Mouse (Mus musculus) intestine, embryonic 15.5 days (tissue): ENCODE results near the gene Col26a1. TPM values are rescaled to one million over a fixed set of nuclear protein-coding genes. Genes with fewer than 3 reads are reported as not detected.
"Not testable (repeated sequence)": the region's sequence is repeated elsewhere in the genome, so short reads cannot be mapped to it uniquely, and the experiment has no call there.

Experiments
- ATAC-seq: fragments of 200-750 bp; cut with Nextera tagmentation; 2 replicates; pipeline ENCODE4 v1.8.0; 2017; ENCODE audit warnings: moderate TSS enrichment, moderate library complexity
- H3K27ac ChIP-seq: fragments of 300-500 bp; sonication (generic); 2 replicates; pipeline ENCODE4 v1.5.1; 2015; ENCODE audit warnings: mild to moderate bottlenecking, inconsistent platforms
- H3K27me3 ChIP-seq: fragments of 300-500 bp; sonication (generic); replicated peaks from 2 replicates; pipeline ENCODE4 v1.6.1; 2015; ENCODE audit warnings: inconsistent platforms
- H3K36me3 ChIP-seq: fragments of 300-500 bp; sonication (generic); 2 replicates; pipeline ENCODE4 v1.6.1; 2015; ENCODE audit warnings: inconsistent platforms
- H3K4me1 ChIP-seq: fragments of 300-500 bp; sonication (generic); replicated peaks from 2 replicates; pipeline ENCODE4 v1.6.1; 2015; ENCODE audit warnings: inconsistent platforms
- H3K4me2 ChIP-seq: fragments of 300-500 bp; sonication (generic); replicated peaks from 2 replicates; pipeline ENCODE4 v1.6.1; 2015; ENCODE audit warnings: mild to moderate bottlenecking, inconsistent platforms
- H3K4me3 ChIP-seq: fragments of 300-500 bp; sonication (generic); replicated peaks from 2 replicates; pipeline ENCODE4 v1.5.1; 2015; ENCODE audit warnings: inconsistent platforms
- H3K9ac ChIP-seq: fragments of 300-500 bp; sonication (generic); 2 replicates; pipeline ENCODE4 v1.6.1; 2015; ENCODE audit warnings: inconsistent platforms
- H3K9me3 ChIP-seq: fragments of 300-500 bp; sonication (generic); 2 replicates; pipeline ENCODE4 v1.6.1; 2016; ENCODE audit warnings: inconsistent platforms
- WGBS: fragments of 180-500 bp; shearing (Covaris S2); methylation state at CpG from one replicate; pipeline ENCODE4 v1.1.7; 2015; 5-methylcytosine and 5-hydroxymethylcytosine counted together
- polyA plus RNA-seq: library from polyadenylated mRNA; unstranded; fragments of >200 nt; fragmentation: Nextera tagmentation; extraction: Ambion mirVana; gene quantifications from 2 replicates; pipeline ENCODE4 v1.2.1, GENCODE M21; 2015

The Col26a1 gene
- polyA plus RNA-seq, 1 experiment from 2014 or later: 10.8 TPM

- H3K36me3 ChIP-seq: no peaks in the 10 kb centered on the region
- no peaks in the 10 kb centered on the region for H3K27me3 ChIP-seq
- H3K4me1 ChIP-seq: no peaks in the 10 kb centered on the region
- H3K27ac ChIP-seq: no peak overlapping the region
- WGBS: 51% methylated on average over 6 of the region's 6 CpGs
- ATAC-seq: no peak
- H3K4me2 ChIP-seq: no peak overlapping the region
- H3K9ac ChIP-seq: no peak overlapping the region
- H3K9me3 ChIP-seq: no peaks in the 10 kb centered on the region
- no peak overlapping the region for H3K4me3 ChIP-seq
These were observed 123.2 kb downstream of the Col26a1 start for GRCm38 (mm10) chr5:136759781-136760180.

- Histone ChIP-seq H3K9me3 (no peaks in the 10 kb centered on the region), H3K4me1 (no peaks in the 10 kb centered on the region), H3K27me3 (no peaks in the 10 kb centered on the region), H3K9ac (no peak overlapping the region), H3K36me3 (no peaks in the 10 kb centered on the region; the same call in 1 of the 2 replicates), H3K4me3 (no peak overlapping the region), H3K27ac (no peak overlapping the region), H3K4me2 (no peak overlapping the region)
- 0% methylated on average over 3 of the region's 3 CpGs for WGBS
- ATAC-seq: no peak
These were observed 127.3 kb downstream of the Col26a1 start for GRCm38 (mm10) chr5:136755696-136756095.

- Histone ChIP-seq H3K27me3 (no peaks in the 10 kb centered on the region), H3K4me3 (no peak overlapping the region)
- 63% methylated on average over 14 of the region's 14 CpGs for WGBS
These were observed 128.9 kb downstream of the Col26a1 start for GRCm38 (mm10) chr5:136754053-136754591.

GRCm38 (mm10) chr5:136753176-136753575 is 129.8 kb downstream of the Col26a1 start:
- 64% methylated on average over 7 of the region's 7 CpGs for WGBS
- H3K4me1 ChIP-seq, H3K36me3 ChIP-seq: not testable (repeated sequence)

More at GRCm38 (mm10) chr5:136754053-136754591, 128.9 kb downstream of the Col26a1 start:
- ATAC-seq: no peak
- H3K36me3 ChIP-seq: no peaks in the 10 kb centered on the region; the same call in 1 of the 2 replicates
- H3K4me2 ChIP-seq: no peak overlapping the region
- no peak overlapping the region for H3K9ac ChIP-seq
- no peaks in the 10 kb centered on the region for H3K4me1 ChIP-seq
- H3K9me3 ChIP-seq: no peaks in the 10 kb centered on the region
- H3K27ac ChIP-seq: no peak overlapping the region

GRCm38 (mm10) chr5:136752104-136752503 is 130.9 kb downstream of the Col26a1 start:
- Histone ChIP-seq H3K27me3 (no peaks in the 10 kb centered on the region), H3K36me3 (no peaks in the 10 kb centered on the region; the same call in 1 of the 2 replicates), H3K9ac (no peak overlapping the region), H3K27ac (no peak overlapping the region), H3K9me3 (0 out of 2 replicates have a peak, but pooled peaks cover 5% of the 10 kb centered on the region), H3K4me1 (no peaks in the 10 kb centered on the region), H3K4me3 (no peak overlapping the region), H3K4me2 (no peak overlapping the region)
- WGBS: 97% methylated on average over 19 of the region's 19 CpGs
- ATAC-seq: no peak

More at GRCm38 (mm10) chr5:136753176-136753575, 129.8 kb downstream of the Col26a1 start:
- H3K4me3 ChIP-seq, H3K9ac ChIP-seq, H3K27ac ChIP-seq, H3K9me3 ChIP-seq, H3K27me3 ChIP-seq, H3K4me2 ChIP-seq: not testable (repeated sequence)
- ATAC-seq: 0 out of 2 replicates have a peak, but pooled peaks have one; percentile 22

- 79% methylated on average over 9 of the region's 9 CpGs for WGBS
- Histone ChIP-seq H3K27ac (no peak overlapping the region), H3K27me3 (no peaks in the 10 kb centered on the region), H3K4me2 (no peak overlapping the region), H3K4me1 (no peaks in the 10 kb centered on the region), H3K9ac (no peak overlapping the region), H3K36me3 (no peaks in the 10 kb centered on the region; the same call in 1 of the 2 replicates), H3K4me3 (no peak overlapping the region), H3K9me3 (0 out of 2 replicates have a peak, but pooled peaks cover 5% of the 10 kb centered on the region)
- ATAC-seq: no peak
These were observed 136.4 kb downstream of the Col26a1 start for GRCm38 (mm10) chr5:136746596-136746995.

- no peaks in the 10 kb centered on the region for H3K9me3 ChIP-seq
- ATAC-seq: no peak
- H3K9ac ChIP-seq: no peak overlapping the region
- H3K4me3 ChIP-seq: no peak overlapping the region
- H3K27ac ChIP-seq: no peak overlapping the region
- H3K4me1 ChIP-seq: no peaks in the 10 kb centered on the region
- WGBS: 69% methylated on average over 6 of the region's 6 CpGs
- no peaks in the 10 kb centered on the region for H3K36me3 ChIP-seq
- no peak overlapping the region for H3K4me2 ChIP-seq
- H3K27me3 ChIP-seq: no peaks in the 10 kb centered on the region
These were observed 144.1 kb downstream of the Col26a1 start for GRCm38 (mm10) chr5:136738918-136739317.

GRCm38 (mm10) chr5:136726271-136726670 is 156.7 kb downstream of the Col26a1 start:
- 81% methylated on average over 5 of the region's 5 CpGs for WGBS
- not testable (repeated sequence) for H3K9ac ChIP-seq, H3K4me1 ChIP-seq, H3K27ac ChIP-seq, H3K27me3 ChIP-seq, ATAC-seq, H3K9me3 ChIP-seq, H3K4me3 ChIP-seq, H3K4me2 ChIP-seq, H3K36me3 ChIP-seq

GRCm38 (mm10) chr5:136721596-136721995 is 161.4 kb downstream of the Col26a1 start:
- WGBS: 71% methylated on average over 5 of the region's 5 CpGs
- ATAC-seq: no peak
- Histone ChIP-seq H3K27ac (no peak overlapping the region), H3K9me3 (no peaks in the 10 kb centered on the region), H3K36me3 (no peaks in the 10 kb centered on the region), H3K27me3 (no peaks in the 10 kb centered on the region), H3K4me3 (no peak overlapping the region), H3K4me1 (no peaks in the 10 kb centered on the region), H3K4me2 (no peak overlapping the region), H3K9ac (no peak overlapping the region)

GRCm38 (mm10) chr5:136718656-136719055 is 164.4 kb downstream of the Col26a1 start:
- H3K27ac ChIP-seq: no peak overlapping the region
- no peak overlapping the region for H3K4me2 ChIP-seq
- 0 out of 2 replicates have a peak, but pooled peaks cover 4% of the 10 kb centered on the region for H3K4me1 ChIP-seq
- 61% methylated on average over 8 of the region's 8 CpGs for WGBS
- H3K27me3 ChIP-seq: 0 out of 2 replicates have a peak, but pooled peaks cover 3% of the 10 kb centered on the region
- no peak for ATAC-seq
- no peaks in the 10 kb centered on the region for H3K36me3 ChIP-seq
- H3K9me3 ChIP-seq: no peaks in the 10 kb centered on the region
- H3K9ac ChIP-seq: no peak overlapping the region
- H3K4me3 ChIP-seq: no peak overlapping the region

GRCm38 (mm10) chr5:136717573-136717854 is 165.5 kb downstream of the Col26a1 start:
- WGBS: 78% methylated on average over 2 of the region's 2 CpGs

GRCm38 (mm10) chr5:136716696-136717572 is 166.1 kb downstream of the Col26a1 start:
- Histone ChIP-seq H3K36me3 (no peaks in the 10 kb centered on the region), H3K4me1 (0 out of 2 replicates have a peak, but pooled peaks cover 4% of the 10 kb centered on the region), H3K27ac (no peak overlapping the region), H3K4me3 (no peak overlapping the region), H3K9me3 (no peaks in the 10 kb centered on the region), H3K9ac (no peak overlapping the region), H3K27me3 (0 out of 2 replicates have a peak, but pooled peaks cover 3% of the 10 kb centered on the region), H3K4me2 (no peak overlapping the region)
- no peak for ATAC-seq
- WGBS: 49% methylated on average over 10 of the region's 10 CpGs

More at GRCm38 (mm10) chr5:136717573-136717854, 165.5 kb downstream of the Col26a1 start:
- Histone ChIP-seq H3K4me3 (no peak overlapping the region), H3K36me3 (no peaks in the 10 kb centered on the region), H3K9me3 (no peaks in the 10 kb centered on the region), H3K27ac (no peak overlapping the region), H3K27me3 (0 out of 2 replicates have a peak, but pooled peaks cover 3% of the 10 kb centered on the region), H3K4me1 (0 out of 2 replicates have a peak, but pooled peaks cover 4% of the 10 kb centered on the region), H3K9ac (no peak overlapping the region), H3K4me2 (no peak overlapping the region)
- no peak for ATAC-seq
